Mouse (Mus musculus) frontal cortex, postnatal 10 days (tissue): ENCODE results near the gene Vmn1r222.
"Not testable (repeated sequence)": the region's sequence is repeated elsewhere in the genome, so short reads cannot be mapped to it uniquely, and the experiment has no call there.

Experiments
- DNase-seq, 2 experiments: peaks; one replicate each; pipeline ENCODE4 v3.0.0; 2022; ENCODE audit warnings: low spot score in 2 of 2, mixed read lengths in 1 of 2

The Vmn1r222 gene

DNA sequence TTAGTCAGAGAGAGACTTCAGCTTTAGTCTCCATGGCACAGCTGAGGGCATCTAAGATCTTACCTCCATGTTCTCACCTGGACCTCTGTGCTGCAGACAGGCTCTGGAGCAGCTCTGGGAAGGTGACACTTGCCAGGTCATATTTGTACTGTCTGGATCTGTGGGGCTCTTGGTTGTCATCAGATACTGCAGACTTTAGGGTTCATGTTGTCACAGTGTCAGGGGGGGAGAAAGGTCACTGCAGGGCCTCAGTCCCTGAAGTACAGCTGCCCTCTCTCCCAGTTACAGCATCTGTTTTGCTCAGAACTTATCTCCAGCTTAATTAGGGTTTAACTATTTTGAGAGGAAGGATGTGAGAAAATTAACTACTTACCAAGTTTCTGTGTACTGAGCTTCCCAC is at the start of gene Vmn1r222:
Vmn1r222 (minus strand) TSS at position 101 of the 400 bp plus-strand sequence.
- not testable (repeated sequence) for DNase-seq

GRCm38 (mm10) chr13:23285191-23285920 is 49.6 kb upstream of the Vmn1r222 start:
- DNase-seq, result no peak

DNA sequence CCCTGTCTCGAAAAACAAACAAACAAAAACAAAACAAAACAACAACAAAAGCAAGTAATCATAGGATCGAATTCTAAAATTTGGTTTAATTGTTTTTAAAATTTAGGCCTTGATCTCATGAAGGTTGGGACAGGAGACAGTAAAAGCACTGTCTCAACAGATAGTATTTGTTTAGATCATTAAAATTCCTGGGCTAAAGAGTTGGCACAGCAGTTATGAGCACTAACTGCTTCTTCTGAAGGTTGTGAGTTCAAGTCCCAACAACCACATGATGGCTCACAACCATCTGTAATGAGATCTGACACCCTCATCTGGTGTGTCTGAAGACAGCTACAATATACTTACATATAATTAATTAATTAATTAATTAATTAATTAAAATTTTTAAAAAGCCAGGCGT is 44.2 kb upstream of the Vmn1r222 start:
- DNase-seq, result no peak

GRCm38 (mm10) chr13:23279576-23279975 is 43.8 kb upstream of the Vmn1r222 start:
- DNase-seq, result no peak

GRCm38 (mm10) chr13:23270321-23271101 is 34.8 kb upstream of the Vmn1r222 start:
- DNase-seq, result peak; percentile 55 to 68

DNA sequence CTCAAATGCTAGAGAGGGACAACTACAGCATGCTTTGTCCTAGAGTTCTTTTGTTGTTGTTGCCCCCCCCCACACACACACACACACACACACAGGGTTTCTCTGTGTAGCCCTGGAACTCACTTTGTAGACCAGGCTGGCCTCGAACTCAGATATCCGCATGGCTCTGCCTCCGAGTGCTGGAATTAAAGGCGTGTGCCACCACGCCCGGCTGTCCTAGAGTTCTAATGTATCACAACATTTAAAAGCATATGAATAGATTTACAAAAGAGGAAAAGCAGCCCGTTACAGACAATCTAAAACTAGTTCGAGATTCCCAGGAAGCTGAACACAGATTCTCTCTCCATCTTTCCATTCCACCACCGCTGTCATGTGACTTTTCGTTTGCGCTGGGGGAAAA is 33.9 kb upstream of the Vmn1r222 start:
- DNase-seq, result no peak

DNA sequence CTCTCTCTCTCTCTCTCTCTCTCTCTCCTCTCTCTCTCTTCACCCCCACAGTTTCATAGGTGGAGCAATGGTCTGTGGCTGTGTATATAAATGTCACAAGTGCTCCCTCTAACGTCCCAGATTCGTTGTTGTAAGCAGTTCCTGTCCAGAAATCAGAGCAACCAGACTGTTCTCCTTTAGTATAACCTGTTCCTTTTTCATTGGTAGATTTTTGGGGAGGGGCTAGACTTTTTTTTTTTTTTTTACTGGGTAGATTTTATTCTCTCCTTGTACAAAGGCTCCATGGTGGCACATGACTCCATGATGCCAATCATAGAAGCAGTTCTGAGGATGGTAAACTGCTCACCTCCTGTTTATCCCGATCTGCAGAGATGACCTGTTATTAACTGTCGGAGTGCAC is 33.4 kb upstream of the Vmn1r222 start:
- DNase-seq, result not testable (repeated sequence)

DNA sequence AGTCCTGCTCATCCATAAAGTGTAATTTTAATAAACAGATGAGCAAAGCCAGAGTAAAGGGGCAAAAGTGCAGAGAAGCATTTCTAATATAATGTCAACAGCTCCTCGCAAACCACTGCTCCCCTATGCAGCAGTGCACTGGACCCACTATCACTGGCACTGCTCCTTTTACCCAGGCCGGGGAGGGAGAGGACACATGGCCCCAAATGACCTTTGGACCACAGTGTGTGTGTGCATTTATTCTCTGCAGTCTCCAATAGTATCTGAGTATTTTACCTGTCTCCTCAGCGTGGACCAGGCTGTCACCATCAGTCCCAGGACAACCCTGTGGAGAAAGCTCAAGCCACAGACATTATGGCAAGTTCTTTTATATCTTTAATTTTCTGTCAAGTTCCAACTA is 32.9 kb upstream of the Vmn1r222 start:
- not testable (repeated sequence) for DNase-seq

DNA sequence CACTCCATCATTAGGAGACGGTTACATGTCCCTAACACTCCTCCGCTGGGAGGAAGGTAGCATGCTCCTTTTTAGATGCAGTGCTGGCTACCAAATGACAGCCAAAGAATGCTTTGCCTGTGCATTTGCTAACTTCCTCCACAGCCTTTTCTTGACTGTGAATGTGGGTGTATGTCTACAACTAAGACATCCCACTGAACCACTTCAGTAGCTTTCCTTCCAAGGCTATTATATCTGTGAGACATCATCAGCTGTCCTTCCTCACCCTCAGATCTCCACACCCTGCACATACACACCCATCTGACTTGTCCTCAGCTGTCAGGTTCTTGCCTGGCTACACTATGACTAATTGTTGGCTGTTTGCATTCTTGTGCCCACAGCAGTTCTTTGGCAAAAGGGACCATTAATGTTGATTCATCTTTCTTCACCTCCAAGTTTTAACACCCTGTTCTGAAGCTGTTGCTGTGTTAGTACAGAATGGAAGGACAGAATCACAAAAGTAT is 22.9 kb upstream of the Vmn1r222 start:
- no peak for DNase-seq

- DNase-seq, result not testable (repeated sequence)
Observed at GRCm38 (mm10) chr13:23246834-23247233, 11.1 kb upstream of the Vmn1r222 start, which contains the start of gene Vmn1r223. Gene Vmn1r223 (plus strand): TSS chr13:23247134.

GRCm38 (mm10) chr13:23213827-23214226 is 21.9 kb downstream of the Vmn1r222 start, which contains the start of gene Vmn1r221:
Gene Vmn1r221 (plus strand): TSS chr13:23214127.
- DNase-seq, result not testable (repeated sequence)

DNA sequence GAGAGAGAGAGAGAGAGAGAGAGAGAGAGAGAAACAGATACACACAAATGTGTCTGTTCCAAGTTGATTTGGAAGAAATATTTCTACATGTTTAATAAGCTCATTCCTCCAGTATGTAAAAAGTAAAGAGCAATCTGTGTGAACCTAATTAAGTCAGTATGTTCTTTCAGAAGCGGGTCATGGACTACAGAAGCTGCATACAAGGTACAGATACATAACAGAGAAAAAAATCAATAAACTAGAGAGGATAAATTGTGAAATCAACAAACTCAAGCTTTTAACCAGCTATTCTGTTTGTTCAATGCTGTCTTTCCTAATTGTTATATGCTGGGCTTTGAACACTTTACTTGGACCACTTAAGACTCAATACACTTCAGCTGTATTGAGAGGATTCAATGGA is 31.9 kb downstream of the Vmn1r222 start:
- not testable (repeated sequence) for DNase-seq

- no peak for DNase-seq
Observed at GRCm38 (mm10) chr13:23187875-23188274, 47.9 kb downstream of the Vmn1r222 start, which contains the start of gene Vmn1r220. Gene Vmn1r220 (minus strand): TSS chr13:23187975.
